Mouse (Mus musculus) hindbrain, postnatal 0 days (tissue): ENCODE measurements around the gene N4bp2. TPM values are rescaled to one million over a fixed set of nuclear protein-coding genes. Genes with fewer than 3 reads are reported as not detected.
A peak's percentile ranks its signal among the peaks of the same experiment; 100 is the strongest.
"Not testable (repeated sequence)": the region's sequence is repeated elsewhere in the genome, so short reads cannot be mapped to it uniquely, and the experiment has no call there.

Experiments used
- ATAC-seq: fragments of 200-750 bp; cut with Nextera tagmentation; 2 replicates; pipeline ENCODE4 v1.8.0; 2017; ENCODE audit warnings: mild to moderate bottlenecking, moderate TSS enrichment, moderate library complexity
- DNase-seq: peaks from one replicate; pipeline ENCODE4 v3.0.0-alpha.2; 2015; ENCODE audit warnings: low spot score
- H3K27ac ChIP-seq: fragments of 300-500 bp; sonication (generic); 2 replicates; pipeline ENCODE4 v1.5.1; 2014; ENCODE audit warnings: mild to moderate bottlenecking
- H3K27me3 ChIP-seq: fragments of 300-500 bp; sonication (generic); 2 replicates; pipeline ENCODE4 v1.6.1; 2014; ENCODE audit warnings: low read length, mixed read lengths; ENCODE audit not compliant: insufficient read depth
- H3K36me3 ChIP-seq: fragments of 300-500 bp; sonication (generic); 2 replicates; pipeline ENCODE4 v1.6.1; 2014; ENCODE audit warnings: low read length, mixed read lengths; ENCODE audit not compliant: insufficient read depth
- H3K4me1 ChIP-seq: fragments of 300-500 bp; sonication (generic); 2 replicates; pipeline ENCODE4 v1.6.1; 2014; ENCODE audit warnings: antibody characterized with exemption, low read length, mixed read lengths; ENCODE audit not compliant: insufficient read depth
- H3K4me2 ChIP-seq: fragments of 300-500 bp; sonication (generic); 2 replicates; pipeline ENCODE4 v1.6.1; 2014; ENCODE audit warnings: low read depth, mild to moderate bottlenecking, low read length, moderate library complexity, mixed read lengths
- H3K4me3 ChIP-seq: fragments of 300-500 bp; sonication (generic); 2 replicates; pipeline ENCODE4 v1.5.1; 2014; ENCODE audit warnings: low read length
- H3K9ac ChIP-seq: fragments of 300-500 bp; sonication (generic); replicated peaks from 2 replicates; pipeline ENCODE4 v1.6.1; 2014; ENCODE audit warnings: mild to moderate bottlenecking, low read length, moderate library complexity, mixed read lengths
- H3K9me3 ChIP-seq: fragments of 300-500 bp; sonication (generic); 2 replicates; pipeline ENCODE4 v1.6.1; 2016; ENCODE audit warnings: low read length, mixed read lengths
- CTCF ChIP-seq: IDR thresholded peaks from 2 replicates; pipeline ENCODE4 v1.5.1; 2016; ENCODE audit warnings: antibody characterized with exemption, control low read depth, low read depth
- WGBS: fragments of 180-500 bp; shearing (Covaris S2); extraction: QIAGEN DNeasy Blood & Tissue Kit; methylation state at CpG from one replicate; pipeline ENCODE4 v1.1.7; 2014; 5-methylcytosine and 5-hydroxymethylcytosine counted together
- polyA plus RNA-seq: library from polyadenylated mRNA; unstranded; fragments of >200 nt; fragmentation: Nextera tagmentation; extraction: Ambion mirVana; gene quantifications from 2 replicates; pipeline ENCODE4 v1.2.1, GENCODE M21; 2015
- total RNA-seq: library from RNA; depleted of rRNA; stranded (reverse); fragments of >200 nt; gene quantifications from 2 replicates; pipeline ENCODE4 v1.2.3, GENCODE M21; 2014

The N4bp2 gene
- total and polyA plus RNA-seq, 2 experiments from 2014 or later, result 10.0 to 27.4 TPM

GRCm38 (mm10) chr5:65763916-65764785, 830 bp downstream of the N4bp2 start:
- Histone ChIP-seq H3K36me3 (no peaks in the 10 kb centered on the region), H3K27ac (peak overlapping the region; percentile 100), H3K9ac (peak overlapping the region; percentile 98), H3K4me2 (peak overlapping the region; percentile 69), H3K27me3 (no peaks in the 10 kb centered on the region), H3K9me3 (no peaks in the 10 kb centered on the region), H3K4me1 (no peaks in the 10 kb centered on the region; the same call in 1 of the 2 replicates), H3K4me3 (peak overlapping the region; percentile 95)
- ATAC-seq (peak; percentile 90), DNase-seq (peak; percentile 93)
- under 1% methylated on average over 65 of the region's 121 CpGs for WGBS
- peak; percentile 56; the same call in 1 of the 2 replicates for TF ChIP-seq CTCF

DNA sequence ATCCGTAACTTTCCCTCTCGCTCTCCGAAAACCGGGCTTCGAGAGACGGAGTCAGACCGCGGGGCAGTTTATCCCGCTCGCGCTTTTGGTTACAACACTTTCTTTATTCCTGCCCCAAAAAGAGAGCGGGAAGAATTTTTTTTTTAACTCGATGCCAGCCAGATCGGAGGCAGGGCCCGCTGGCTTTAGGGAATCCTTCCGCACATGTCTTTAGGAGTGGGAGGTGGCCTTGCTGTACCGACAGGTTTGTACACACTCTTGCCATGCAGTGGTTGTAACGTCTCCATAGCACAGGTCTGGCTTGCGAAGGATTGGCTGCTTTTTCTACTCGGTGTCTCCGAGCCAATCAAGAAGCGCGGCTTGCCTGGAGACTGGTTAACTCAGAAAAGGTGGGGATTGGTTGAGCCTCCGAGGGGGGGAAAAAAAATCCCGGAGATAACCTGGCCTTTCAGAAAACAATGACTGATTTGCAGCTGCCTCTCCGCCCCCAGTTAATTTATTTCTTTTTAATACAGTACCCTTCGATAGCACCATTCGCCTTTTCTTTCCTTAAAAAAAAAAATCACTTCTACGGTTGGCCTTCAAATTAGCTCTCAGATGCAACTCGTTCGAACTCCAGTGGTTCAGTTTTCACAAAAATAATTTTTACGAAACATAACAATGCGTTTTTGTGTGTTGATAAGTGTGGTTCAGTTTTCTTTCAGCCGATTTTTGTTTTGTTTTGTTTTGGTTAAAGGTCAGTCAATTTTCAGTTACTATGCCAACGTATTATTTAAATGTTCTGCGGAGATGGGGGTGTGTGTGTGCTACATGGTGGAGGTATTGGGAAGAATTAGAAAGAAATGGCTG, 1.7 kb downstream of the N4bp2 start:
- H3K4me3 ChIP-seq, result peak overlapping the region; percentile 95
- peak; percentile 91 for ATAC-seq
- peak overlapping the region; percentile 98 for H3K9ac ChIP-seq
- no peaks in the 10 kb centered on the region for H3K9me3 ChIP-seq
- 2% methylated on average over 36 of the region's 36 CpGs for WGBS
- H3K27me3 ChIP-seq, result no peaks in the 10 kb centered on the region
- peak; percentile 96 for DNase-seq
- peak overlapping the region; percentile 100 for H3K27ac ChIP-seq
- H3K4me1 ChIP-seq, result no peaks in the 10 kb centered on the region; the same call in 1 of the 2 replicates
- H3K36me3 ChIP-seq, result no peaks in the 10 kb centered on the region
- no peak for TF ChIP-seq CTCF
- H3K4me2 ChIP-seq, result peak overlapping the region; percentile 69

DNA sequence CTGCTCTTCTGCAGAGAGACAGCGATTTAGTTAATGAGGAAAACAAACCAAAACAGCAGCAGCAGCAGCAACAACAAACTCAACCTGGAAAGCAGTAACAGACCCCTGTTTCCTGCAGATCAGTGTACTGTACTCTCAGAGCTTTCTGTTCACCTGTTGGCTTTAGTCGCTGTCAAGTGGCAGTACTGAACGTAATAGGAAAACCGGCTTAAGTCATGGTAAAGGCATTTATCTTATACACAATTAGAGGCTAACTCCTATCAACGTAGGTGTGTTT, 2.3 kb downstream of the N4bp2 start:
- no peak for TF ChIP-seq CTCF
- ATAC-seq, result no peak
- WGBS, result 40% methylated on average over 5 of the region's 5 CpGs
- Histone ChIP-seq H3K4me3 (peak overlapping the region; percentile 95), H3K27me3 (no peaks in the 10 kb centered on the region), H3K9me3 (no peaks in the 10 kb centered on the region), H3K27ac (no peak overlapping the region), H3K4me1 (no peaks in the 10 kb centered on the region; the same call in 1 of the 2 replicates), H3K9ac (no peak overlapping the region), H3K36me3 (no peaks in the 10 kb centered on the region), H3K4me2 (peak overlapping the region; percentile 69)
- DNase-seq, result no peak

GRCm38 (mm10) chr5:65768007-65768406, 4.7 kb downstream of the N4bp2 start:
- ATAC-seq, result no peak
- H3K4me1 ChIP-seq, result no peaks in the 10 kb centered on the region
- H3K4me2 ChIP-seq, result no peak overlapping the region
- H3K4me3 ChIP-seq, result no peak overlapping the region
- no peak overlapping the region for H3K9ac ChIP-seq
- TF ChIP-seq CTCF, result no peak
- no peak for DNase-seq
- H3K9me3 ChIP-seq, result no peaks in the 10 kb centered on the region
- WGBS, result 88% methylated on average over 5 of the region's 5 CpGs
- H3K27ac ChIP-seq, result no peak overlapping the region
- no peaks in the 10 kb centered on the region for H3K36me3 ChIP-seq
- H3K27me3 ChIP-seq, result no peaks in the 10 kb centered on the region

- Histone ChIP-seq H3K9ac (no peak overlapping the region), H3K36me3 (no peaks in the 10 kb centered on the region), H3K27me3 (no peaks in the 10 kb centered on the region), H3K4me2 (no peak overlapping the region), H3K4me1 (no peaks in the 10 kb centered on the region), H3K9me3 (no peaks in the 10 kb centered on the region), H3K4me3 (no peak overlapping the region), H3K27ac (no peak overlapping the region)
- no peak for TF ChIP-seq CTCF
- WGBS, result 90% methylated on average over 7 of the region's 7 CpGs
- ATAC-seq (no peak), DNase-seq (no peak)
These were observed 6.7 kb downstream of the N4bp2 start for GRCm38 (mm10) chr5:65770065-65770464.

- Histone ChIP-seq H3K27ac (no peak overlapping the region), H3K4me1 (no peaks in the 10 kb centered on the region), H3K4me3 (no peak overlapping the region), H3K27me3 (no peaks in the 10 kb centered on the region), H3K36me3 (no peaks in the 10 kb centered on the region; the same call in 1 of the 2 replicates), H3K4me2 (no peak overlapping the region), H3K9me3 (no peaks in the 10 kb centered on the region), H3K9ac (no peak overlapping the region)
- WGBS, result 71% methylated on average over 4 of the region's 4 CpGs
- no peak for TF ChIP-seq CTCF
- DNase-seq, result no peak
- ATAC-seq, result no peak
These were observed 7.2 kb downstream of the N4bp2 start for GRCm38 (mm10) chr5:65770493-65770892.

DNA sequence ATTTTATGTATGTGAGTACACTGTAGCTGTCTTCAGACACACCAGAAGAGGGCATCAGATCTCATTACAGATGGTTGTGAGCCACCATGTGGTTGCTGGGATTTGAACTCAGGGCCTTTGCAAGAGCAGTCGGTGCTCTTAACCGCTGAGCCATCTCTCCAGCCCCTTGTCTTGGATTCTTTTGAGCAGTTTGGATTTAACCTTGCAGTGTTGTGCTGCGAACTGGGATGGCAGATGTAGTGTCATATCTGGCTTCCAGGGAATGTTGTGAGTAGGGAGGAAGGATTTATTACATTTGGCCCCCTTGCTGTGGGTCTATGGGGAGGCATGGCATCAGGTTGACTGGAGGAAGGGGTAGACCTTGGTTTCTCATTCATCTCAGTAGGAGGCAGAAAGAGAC, 10.6 kb downstream of the N4bp2 start:
- not testable (repeated sequence) for DNase-seq, ATAC-seq, H3K4me3 ChIP-seq, H3K9me3 ChIP-seq, H3K27me3 ChIP-seq, H3K4me1 ChIP-seq, H3K9ac ChIP-seq, H3K27ac ChIP-seq, H3K4me2 ChIP-seq
- 99% methylated on average over 3 of the region's 3 CpGs for WGBS
- H3K36me3 ChIP-seq, result peaks cover 15% of the 10 kb centered on the region; the same call in 1 of the 2 replicates
